ENCODE assay signal across 7 mouse cellular contexts in the genomic region with DNA sequence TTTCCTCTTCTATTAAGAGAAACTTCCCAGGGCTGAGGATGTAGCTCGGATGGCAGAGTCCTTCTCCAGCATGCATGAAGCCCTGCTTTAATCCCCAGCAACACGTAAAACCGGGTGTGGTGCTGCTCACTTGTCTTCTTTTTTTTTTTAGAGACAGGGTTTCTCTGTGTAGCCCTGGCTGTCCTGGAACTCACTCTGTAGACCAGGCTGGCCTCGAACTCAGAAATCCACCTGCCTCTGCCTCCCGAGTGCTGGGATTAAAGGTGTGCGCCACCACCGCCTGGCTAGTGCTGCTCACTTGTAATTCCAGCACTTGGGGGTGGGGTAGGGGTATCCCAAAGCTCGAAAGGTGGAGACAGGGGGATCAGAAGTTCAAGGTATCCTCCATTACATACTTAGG. TPM values are rescaled to one million over a fixed set of nuclear protein-coding genes. Genes with fewer than 3 reads are reported as not detected.
DNase-seq lines count a peak whose midpoint lies in the region; ATAC-seq and TF ChIP-seq lines count a peak whose summit lies in the region.
"Not testable (repeated sequence)": the region's sequence is repeated elsewhere in the genome, so short reads cannot be mapped to it uniquely, and the experiment has no call there.

A gene (minus strand): TSS at position 101 of the 400 bp plus-strand sequence.

- peak within 1 kb of the TSS; percentile 91 for H3K27ac ChIP-seq in bone marrow, adult 2 months (ENCODE audit: control insufficient read depth, insufficient read depth, low read depth, low read length, poor library complexity)
- peak within 1 kb of the TSS; percentile 81 for H3K27ac ChIP-seq in heart, embryonic 13.5 days (replicated peaks)
- not testable (repeated sequence) for H3K27ac ChIP-seq in intestine, embryonic 15.5 days; limb, embryonic 15.5 days; neural tube, embryonic 11.5 days (ENCODE audit: low read depth, low read length)
- peak within 1 kb of the TSS; percentile 95 for H3K27ac ChIP-seq in liver, postnatal 0 days (ENCODE audit: low read depth)

- not testable (repeated sequence) for TF ChIP-seq EP300 in liver, postnatal 0 days (IDR thresholded peaks at IDR 0.05; ENCODE audit: low read depth)

- H3K9me3 ChIP-seq in heart, embryonic 13.5 days; intestine, embryonic 15.5 days; limb, embryonic 15.5 days; liver, postnatal 0 days (ENCODE audit: low read length); neural tube, embryonic 11.5 days (ENCODE audit: control insufficient read depth, low read length): not testable (repeated sequence)

- not testable (repeated sequence) for TF ChIP-seq CTCF in bone marrow, adult 2 months (IDR thresholded peaks at IDR 0.05; ENCODE audit: control insufficient read depth, insufficient read depth, low read length); liver, postnatal 0 days (IDR thresholded peaks at IDR 0.05; ENCODE audit: low read depth)

- H3K9ac ChIP-seq in heart, embryonic 13.5 days: peak within 1 kb of the TSS; percentile 61
- H3K9ac ChIP-seq in intestine, embryonic 15.5 days; limb, embryonic 15.5 days; neural tube, embryonic 11.5 days (ENCODE audit: low read length): not testable (repeated sequence)
- peak within 1 kb of the TSS; percentile 93 for H3K9ac ChIP-seq in liver, postnatal 0 days (replicated peaks)

- ATAC-seq in erythroid progenitor cell, adult 5-6 weeks (replicated peaks; ENCODE audit: low FRiP score, poor library complexity, severe bottlenecking): 0 out of 2 replicates have a peak, but pooled peaks have one; percentile 1
- ATAC-seq in heart, embryonic 13.5 days (ENCODE audit: extremely low read depth, insufficient number of reproducible peaks, low FRiP score, low TSS enrichment); intestine, embryonic 15.5 days; limb, embryonic 15.5 days (ENCODE audit: insufficient number of reproducible peaks, low FRiP score, low TSS enrichment, low read depth); liver, postnatal 0 days; neural tube, embryonic 11.5 days (ENCODE audit: insufficient read depth, low FRiP score, low TSS enrichment): not testable (repeated sequence)

- DNase-seq in liver, postnatal 0 days; neural tube, embryonic 11.5 days (ENCODE audit: low spot score): not testable (repeated sequence)

- H3K4me2 ChIP-seq in heart, embryonic 13.5 days: peak within 1 kb of the TSS; percentile 46
- not testable (repeated sequence) for H3K4me2 ChIP-seq in intestine, embryonic 15.5 days (replicated peaks); limb, embryonic 15.5 days; neural tube, embryonic 11.5 days (ENCODE audit: low read depth)
- peak within 1 kb of the TSS; percentile 61 for H3K4me2 ChIP-seq in liver, postnatal 0 days (ENCODE audit: low read depth, low read length)

- H3K36me3 ChIP-seq in heart, embryonic 13.5 days; intestine, embryonic 15.5 days; limb, embryonic 15.5 days; neural tube, embryonic 11.5 days (ENCODE audit: control insufficient read depth, insufficient read depth, low read length): not testable (repeated sequence)
- peaks cover 18% of the 10 kb centered on the region for H3K36me3 ChIP-seq in liver, postnatal 0 days (replicated peaks; ENCODE audit: insufficient read depth, low read length)

- not testable (repeated sequence) for TF ChIP-seq POLR2A in bone marrow, adult 2 months (IDR thresholded peaks at IDR 0.05; ENCODE audit: borderline replicate concordance, control insufficient read depth, low read depth, low read length)

- WGBS in bone marrow, adult 2 months: 79% methylated on average over 8 of the region's 8 CpGs
- WGBS in heart, embryonic 13.5 days: 74% methylated on average over 8 of the region's 8 CpGs
- 84% methylated on average over 8 of the region's 8 CpGs for WGBS in intestine, embryonic 15.5 days
- 72% methylated on average over 8 of the region's 8 CpGs for WGBS in limb, embryonic 15.5 days
- WGBS in liver, postnatal 0 days (ENCODE audit: insufficient replicate concordance): 80% methylated on average over 8 of the region's 8 CpGs
- WGBS in neural tube, embryonic 11.5 days: 88% methylated on average over 8 of the region's 8 CpGs

- peak within 1 kb of the TSS; percentile 50 for H3K4me3 ChIP-seq in bone marrow, adult 2 months (replicated peaks; ENCODE audit: control insufficient read depth, low read depth, low read length)
- H3K4me3 ChIP-seq in heart, embryonic 13.5 days: peak within 1 kb of the TSS; percentile 16
- not testable (repeated sequence) for H3K4me3 ChIP-seq in intestine, embryonic 15.5 days (replicated peaks); limb, embryonic 15.5 days; neural tube, embryonic 11.5 days (ENCODE audit: low read depth, low read length)
- H3K4me3 ChIP-seq in liver, postnatal 0 days (ENCODE audit: low read depth, low read length): peak within 1 kb of the TSS; percentile 66

- not testable (repeated sequence) for H3K4me1 ChIP-seq in bone marrow, adult 2 months (ENCODE audit: control insufficient read depth, insufficient read depth, low read length); intestine, embryonic 15.5 days (replicated peaks); limb, embryonic 15.5 days; neural tube, embryonic 11.5 days (ENCODE audit: control insufficient read depth, insufficient read depth, low read length)
- H3K4me1 ChIP-seq in heart, embryonic 13.5 days: peaks cover 12% of the 10 kb centered on the region; the same call in 1 of the 2 replicates
- peaks cover 34% of the 10 kb centered on the region for H3K4me1 ChIP-seq in liver, postnatal 0 days (ENCODE audit: insufficient read depth)

- peaks cover 18% of the 10 kb centered on the region for H3K27me3 ChIP-seq in heart, embryonic 13.5 days (replicated peaks)
- not testable (repeated sequence) for H3K27me3 ChIP-seq in intestine, embryonic 15.5 days (replicated peaks); limb, embryonic 15.5 days; liver, postnatal 0 days (ENCODE audit: insufficient read depth, low read length); neural tube, embryonic 11.5 days (ENCODE audit: control insufficient read depth, insufficient read depth, low read length)

RNA-seq across cellular contexts. Expression of the gene that starts here (rescaled TPM):
- 762 and 950 TPM in 2 replicates for polyA plus RNA-seq in bone marrow, adult 2 months (2011; ENCODE audit: insufficient read depth, insufficient read length, low replicate concordance, missing spikeins)
- 5,198 and 5,361 TPM in 2 replicates for total RNA-seq in erythroid progenitor cell, adult 5-6 weeks (2015; ENCODE audit: low replicate concordance)
- total RNA-seq in erythroid progenitor cell, adult 5-6 weeks (2017; ENCODE audit: low replicate concordance): 5,184 and 5,388 TPM in 2 replicates
- 47.2 and 59.5 TPM in 2 replicates for polyA plus RNA-seq in heart, embryonic 13.5 days (2015; fragmentation: Nextera tagmentation; extraction: Ambion mirVana)
- 15.2 and 18.0 TPM in 2 replicates for polyA plus RNA-seq in intestine, embryonic 15.5 days (2015; fragmentation: Nextera tagmentation; extraction: Ambion mirVana)
- polyA plus RNA-seq in limb, embryonic 15.5 days (2015; fragmentation: Nextera tagmentation; extraction: Ambion mirVana): 5.9 and 10.4 TPM in 2 replicates
- 311 and 329 TPM in 2 replicates for polyA plus RNA-seq in liver, postnatal 0 days (2015; fragmentation: Nextera tagmentation; extraction: Ambion mirVana)
- 26.6 and 28.4 TPM in 2 replicates for polyA plus RNA-seq in neural tube, embryonic 11.5 days (2014; fragmentation: Nextera tagmentation; extraction: Ambion mirVana)
